Mouse (Mus musculus) kidney, postnatal 0 days (tissue): ENCODE measurements at regions not wholly inside any gene's neighbourhood (a gene's known extent, or its start where the extent isn't known, plus 50 kb on each side); places are given as distances from the start of the nearest gene placed in this dataset.
A peak's percentile ranks its signal among the peaks of the same experiment; 100 is the strongest.

Source experiments
- ATAC-seq: fragments of 200-750 bp; cut with Nextera tagmentation; replicated peaks from 2 replicates; pipeline ENCODE4 v1.8.0; 2017; ENCODE audit warnings: low read depth, moderate number of reproducible peaks, moderate TSS enrichment, moderate library complexity; ENCODE audit not compliant: low FRiP score
- DNase-seq: peaks from one replicate; pipeline ENCODE4 v3.0.0-alpha.2; 2016; ENCODE audit warnings: low spot score
- H3K27ac ChIP-seq: fragments of 300-500 bp; sonication (generic); 2 replicates; pipeline ENCODE4 v1.5.1; 2014; ENCODE audit warnings: mild to moderate bottlenecking
- H3K27me3 ChIP-seq: fragments of 300-500 bp; sonication (generic); 2 replicates; pipeline ENCODE4 v1.6.1; 2014; ENCODE audit warnings: low read length, mixed read lengths; ENCODE audit not compliant: insufficient read depth
- H3K36me3 ChIP-seq: fragments of 300-500 bp; sonication (generic); 2 replicates; pipeline ENCODE4 v1.6.1; 2014; ENCODE audit warnings: low read length, mixed read lengths; ENCODE audit not compliant: insufficient read depth
- H3K4me1 ChIP-seq: fragments of 300-500 bp; sonication (generic); replicated peaks from 2 replicates; pipeline ENCODE4 v1.6.1; 2014; ENCODE audit warnings: antibody characterized with exemption, low read length, mixed read lengths; ENCODE audit not compliant: insufficient read depth
- H3K4me2 ChIP-seq: fragments of 300-500 bp; sonication (generic); 2 replicates; pipeline ENCODE4 v1.6.1; 2014; ENCODE audit warnings: mild to moderate bottlenecking, low read length, moderate library complexity, mixed read lengths
- H3K4me3 ChIP-seq: fragments of 300-500 bp; sonication (generic); replicated peaks from 2 replicates; pipeline ENCODE4 v1.5.1; 2014; ENCODE audit warnings: low read depth, low read length
- H3K9ac ChIP-seq: fragments of 300-500 bp; sonication (generic); 2 replicates; pipeline ENCODE4 v1.6.1; 2014; ENCODE audit warnings: low read depth, low read length
- H3K9me3 ChIP-seq: fragments of 300-500 bp; sonication (generic); replicated peaks from 2 replicates; pipeline ENCODE4 v1.6.1; 2016; ENCODE audit warnings: low read length, inconsistent platforms, mixed read lengths
- CTCF ChIP-seq: IDR thresholded peaks from 2 replicates; pipeline ENCODE4 v1.5.1; 2016; ENCODE audit warnings: antibody characterized with exemption, low read depth, mild to moderate bottlenecking, moderate library complexity
- WGBS: fragments of 180-500 bp; shearing (Covaris S2); extraction: QIAGEN DNeasy Blood & Tissue Kit; methylation state at CpG from one replicate; pipeline ENCODE4 v1.1.7; 2014; 5-methylcytosine and 5-hydroxymethylcytosine counted together

DNA sequence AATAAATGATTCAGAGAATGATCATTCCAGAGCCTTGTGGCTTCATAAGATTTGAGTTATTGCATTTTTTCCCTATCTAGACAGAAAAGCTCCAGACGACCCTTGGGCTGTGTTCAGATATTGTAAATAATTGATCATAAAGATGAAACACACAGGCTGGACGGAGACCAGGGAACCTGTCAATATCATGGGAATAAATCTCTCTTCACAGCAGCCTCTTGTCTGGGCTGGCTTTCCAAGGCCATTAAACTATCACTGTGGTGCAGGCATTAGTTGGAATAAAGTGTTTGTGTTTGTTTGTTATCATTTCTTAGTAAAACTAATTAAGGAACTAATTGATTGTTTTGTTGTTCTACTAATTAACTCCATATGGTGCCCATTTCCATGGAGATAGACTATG lies 533.5 kb downstream of the Cdk5rap2 start:
- no peak overlapping the region for H3K9ac ChIP-seq
- WGBS, result 53% methylated on average over 2 of the region's 2 CpGs

GRCm38 (mm10) chr4:69870638-69871037 lies 539.6 kb downstream of the Cdk5rap2 start:
- H3K9me3 ChIP-seq, result no peaks in the 10 kb centered on the region
- WGBS, result 31% methylated on average over 2 of the region's 2 CpGs
- H3K27me3 ChIP-seq, result no peaks in the 10 kb centered on the region
- DNase-seq, result peak; percentile 28
- H3K36me3 ChIP-seq, result no peaks in the 10 kb centered on the region
- H3K27ac ChIP-seq, result no peak overlapping the region
- TF ChIP-seq CTCF, result no peak
- no peak overlapping the region for H3K4me3 ChIP-seq
- H3K4me2 ChIP-seq, result no peak overlapping the region
- H3K4me1 ChIP-seq, result no peaks in the 10 kb centered on the region
- ATAC-seq, result peak; percentile 43; the same call in 1 of the 2 replicates
- H3K9ac ChIP-seq, result no peak overlapping the region

More for the DNA sequence above, 533.5 kb downstream of the Cdk5rap2 start:
- Histone ChIP-seq H3K4me3 (no peak overlapping the region), H3K9me3 (no peaks in the 10 kb centered on the region), H3K27me3 (no peaks in the 10 kb centered on the region), H3K4me2 (no peak overlapping the region), H3K4me1 (no peaks in the 10 kb centered on the region), H3K36me3 (no peaks in the 10 kb centered on the region), H3K27ac (no peak overlapping the region)
- DNase-seq, result no peak
- TF ChIP-seq CTCF, result no peak
- no peak for ATAC-seq

DNA sequence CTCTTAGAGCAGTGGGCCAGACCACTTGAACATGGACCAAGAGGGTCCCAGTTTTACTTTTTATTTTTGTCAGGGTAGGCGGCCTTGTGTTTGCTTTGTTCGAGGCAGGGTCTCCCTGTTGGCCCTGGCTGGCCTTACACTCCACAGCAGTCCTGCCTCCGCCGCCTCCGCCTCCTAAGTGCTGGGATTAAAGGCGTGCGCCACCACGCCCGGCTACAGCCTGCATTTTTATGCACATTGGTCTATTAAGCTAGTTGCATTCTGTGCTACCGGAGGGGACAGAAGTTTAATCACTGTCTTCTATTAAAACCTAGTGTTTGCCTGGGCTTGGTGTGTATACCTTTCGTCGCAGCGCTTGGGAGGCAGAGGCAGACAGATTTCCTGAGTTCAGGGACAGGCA lies 555.2 kb downstream of the Cdk5rap2 start:
- no peak for DNase-seq
- Histone ChIP-seq H3K9ac (no peak overlapping the region), H3K9me3 (no peaks in the 10 kb centered on the region), H3K27me3 (no peaks in the 10 kb centered on the region), H3K27ac (no peak overlapping the region), H3K4me2 (no peak overlapping the region), H3K4me1 (no peaks in the 10 kb centered on the region), H3K4me3 (no peak overlapping the region), H3K36me3 (no peaks in the 10 kb centered on the region)
- 92% methylated on average over 13 of the region's 13 CpGs for WGBS
- no peak for TF ChIP-seq CTCF
- no peak for ATAC-seq

- ATAC-seq, result no peak
- no peak overlapping the region for H3K4me2 ChIP-seq
- H3K4me1 ChIP-seq, result no peaks in the 10 kb centered on the region
- TF ChIP-seq CTCF, result no peak
- no peak for DNase-seq
- H3K9ac ChIP-seq, result no peak overlapping the region
- H3K27ac ChIP-seq, result no peak overlapping the region
- no peaks in the 10 kb centered on the region for H3K36me3 ChIP-seq
- H3K27me3 ChIP-seq, result no peaks in the 10 kb centered on the region
- H3K4me3 ChIP-seq, result no peak overlapping the region
- H3K9me3 ChIP-seq, result no peaks in the 10 kb centered on the region
- 41% methylated on average over 1 of the region's 1 CpGs for WGBS
Measured at GRCm38 (mm10) chr4:69852637-69853036, 557.6 kb downstream of the Cdk5rap2 start.

DNA sequence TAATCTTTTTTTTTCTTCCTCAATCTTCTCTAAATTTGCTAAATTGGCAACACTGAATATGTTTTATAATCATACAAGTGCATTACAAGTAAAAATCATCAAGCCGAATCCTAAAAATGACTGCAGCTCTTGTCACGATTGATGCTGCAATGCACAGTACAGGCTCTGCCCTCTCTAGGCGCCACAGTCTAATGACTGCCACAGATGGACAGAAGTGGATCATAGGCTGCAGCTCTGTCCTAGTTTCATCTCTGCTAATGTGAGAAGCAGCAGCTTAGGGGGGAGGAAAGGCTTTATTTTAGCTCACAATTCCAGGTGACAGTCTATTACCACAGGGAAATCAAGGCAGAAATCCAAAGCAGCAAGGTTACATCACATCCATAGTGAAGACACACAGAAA lies 560.8 kb downstream of the Cdk5rap2 start:
- no peaks in the 10 kb centered on the region for H3K4me1 ChIP-seq
- no peak overlapping the region for H3K4me2 ChIP-seq
- H3K36me3 ChIP-seq, result no peaks in the 10 kb centered on the region
- H3K27ac ChIP-seq, result no peak overlapping the region
- no peaks in the 10 kb centered on the region for H3K27me3 ChIP-seq
- H3K9me3 ChIP-seq, result no peaks in the 10 kb centered on the region
- DNase-seq (no peak), ATAC-seq (no peak)
- no peak overlapping the region for H3K9ac ChIP-seq
- H3K4me3 ChIP-seq, result no peak overlapping the region
- 87% methylated on average over 3 of the region's 3 CpGs for WGBS
- TF ChIP-seq CTCF, result no peak

GRCm38 (mm10) chr4:69839868-69840267 lies 570.4 kb downstream of the Cdk5rap2 start:
- Histone ChIP-seq H3K9ac (no peak overlapping the region), H3K36me3 (no peaks in the 10 kb centered on the region), H3K4me2 (no peak overlapping the region), H3K4me3 (no peak overlapping the region), H3K27ac (no peak overlapping the region), H3K4me1 (no peaks in the 10 kb centered on the region), H3K27me3 (no peaks in the 10 kb centered on the region), H3K9me3 (no peaks in the 10 kb centered on the region)
- DNase-seq (no peak), ATAC-seq (no peak)
- WGBS, result 43% methylated on average over 9 of the region's 9 CpGs
- no peak for TF ChIP-seq CTCF

GRCm38 (mm10) chr4:69838940-69839339 lies 571.3 kb downstream of the Cdk5rap2 start:
- Histone ChIP-seq H3K27ac (no peak overlapping the region), H3K4me1 (no peaks in the 10 kb centered on the region), H3K4me2 (no peak overlapping the region), H3K27me3 (no peaks in the 10 kb centered on the region), H3K9me3 (no peaks in the 10 kb centered on the region), H3K9ac (no peak overlapping the region), H3K36me3 (no peaks in the 10 kb centered on the region), H3K4me3 (no peak overlapping the region)
- no peak for DNase-seq
- no peak for ATAC-seq
- no peak for TF ChIP-seq CTCF
- 52% methylated on average over 4 of the region's 4 CpGs for WGBS
